Mouse (Mus musculus) intestine, embryonic 14.5 days (tissue): ENCODE results near the gene H2-DMb1. TPM values are rescaled to one million over a fixed set of nuclear protein-coding genes. Genes with fewer than 3 reads are reported as not detected.
A peak's percentile ranks its signal among the peaks of the same experiment; 100 is the strongest.

Experiments used
- ATAC-seq: fragments of 200-750 bp; cut with Nextera tagmentation; replicated peaks from 2 replicates; pipeline ENCODE4 v1.8.0; 2017; ENCODE audit warnings: low read depth, moderate number of reproducible peaks, moderate TSS enrichment, moderate library complexity; ENCODE audit not compliant: low FRiP score, low TSS enrichment
- DNase-seq: peaks from one replicate; pipeline ENCODE4 v3.0.0-alpha.2; 2018; ENCODE audit warnings: low spot score
- H3K27ac ChIP-seq: fragments of 300-500 bp; sonication (generic); 2 replicates; pipeline ENCODE4 v1.5.1; 2014; ENCODE audit warnings: low read depth, mild to moderate bottlenecking, control low read depth
- H3K27me3 ChIP-seq: fragments of 300-500 bp; sonication (generic); replicated peaks from 2 replicates; pipeline ENCODE4 v1.6.1; 2014; ENCODE audit warnings: low read length, control low read depth; ENCODE audit not compliant: control insufficient read depth, insufficient read depth
- H3K36me3 ChIP-seq: fragments of 300-500 bp; sonication (generic); 2 replicates; pipeline ENCODE4 v1.6.1; 2014; ENCODE audit warnings: low read length, control low read depth; ENCODE audit not compliant: control insufficient read depth, insufficient read depth
- H3K4me1 ChIP-seq: fragments of 300-500 bp; sonication (generic); replicated peaks from 2 replicates; pipeline ENCODE4 v1.6.1; 2014; ENCODE audit warnings: low read length, control low read depth, mixed read lengths; ENCODE audit not compliant: control insufficient read depth, insufficient read depth
- H3K4me2 ChIP-seq: fragments of 300-500 bp; sonication (generic); 2 replicates; pipeline ENCODE4 v1.6.1; 2014; ENCODE audit warnings: low read length
- H3K4me3 ChIP-seq: fragments of 300-500 bp; sonication (generic); 2 replicates; pipeline ENCODE4 v1.5.1; 2014; ENCODE audit warnings: low read depth, low read length, control low read depth, mixed read lengths
- H3K9ac ChIP-seq: fragments of 300-500 bp; sonication (generic); 2 replicates; pipeline ENCODE4 v1.6.1; 2014; ENCODE audit warnings: mild to moderate bottlenecking, low read length
- H3K9me3 ChIP-seq: fragments of 300-500 bp; sonication (generic); 2 replicates; pipeline ENCODE4 v1.6.1; 2016; ENCODE audit warnings: low read length, control low read depth; ENCODE audit not compliant: control insufficient read depth
- WGBS: fragments of 180-500 bp; shearing (Covaris S2); extraction: QIAGEN DNeasy Blood & Tissue Kit; methylation state at CpG from one replicate; pipeline ENCODE4 v1.1.7; 2014; 5-methylcytosine and 5-hydroxymethylcytosine counted together
- polyA plus RNA-seq: library from polyadenylated mRNA; unstranded; fragments of >200 nt; fragmentation: Nextera tagmentation; extraction: Ambion mirVana; gene quantifications from 2 replicates; pipeline ENCODE4 v1.2.1, GENCODE M21; 2014

The H2-DMb1 gene
- polyA plus RNA-seq, 1 experiment from 2014 or later, result 1.7 TPM

DNA sequence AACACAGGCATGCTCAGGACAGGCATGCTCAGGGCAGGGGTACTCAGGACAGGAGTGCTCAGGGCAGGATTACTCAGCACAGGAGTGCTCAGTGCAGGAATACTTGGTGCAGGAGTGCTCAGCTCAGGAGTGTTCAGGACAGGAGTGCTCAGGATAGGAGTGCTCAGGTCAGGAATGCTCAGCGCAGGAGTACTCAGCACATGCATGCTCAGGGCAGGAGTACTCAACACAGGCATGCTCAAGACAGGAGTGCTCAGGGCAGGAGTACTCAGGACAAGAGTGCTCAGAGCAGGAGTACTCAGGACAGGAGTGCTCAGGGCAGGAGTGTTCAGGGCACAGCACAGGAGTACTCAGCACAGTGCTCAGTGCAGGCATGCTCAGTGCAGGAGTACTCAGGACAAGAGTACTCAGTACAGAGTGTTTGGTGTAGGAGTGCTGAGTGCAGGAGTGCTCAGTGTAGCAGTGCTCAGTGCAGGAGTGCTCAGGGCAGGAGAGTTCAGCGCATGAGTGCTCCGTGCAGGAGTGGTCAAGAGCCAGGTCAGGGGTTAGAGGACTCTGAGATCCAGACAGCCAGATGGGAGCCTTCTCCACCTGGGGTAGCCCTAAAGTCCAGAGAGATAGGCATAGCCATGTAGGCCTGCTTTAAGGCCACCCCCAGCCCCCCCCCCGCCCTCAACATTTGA, 50.0 kb downstream of the H2-DMb1 start:
- no peak overlapping the region for H3K27ac ChIP-seq
- H3K4me3 ChIP-seq, result no peak overlapping the region
- peaks cover 5% of the 10 kb centered on the region; the same call in 1 of the 2 replicates for H3K4me1 ChIP-seq
- H3K4me2 ChIP-seq, result no peak overlapping the region
- no peaks in the 10 kb centered on the region for H3K36me3 ChIP-seq
- peaks cover 44% of the 10 kb centered on the region for H3K27me3 ChIP-seq
- DNase-seq, result no peak
- peak; percentile 30; the same call in 1 of the 2 replicates for ATAC-seq
- H3K9me3 ChIP-seq, result no peaks in the 10 kb centered on the region
- H3K9ac ChIP-seq, result no peak overlapping the region
- 82% methylated on average over 4 of the region's 4 CpGs for WGBS

DNA sequence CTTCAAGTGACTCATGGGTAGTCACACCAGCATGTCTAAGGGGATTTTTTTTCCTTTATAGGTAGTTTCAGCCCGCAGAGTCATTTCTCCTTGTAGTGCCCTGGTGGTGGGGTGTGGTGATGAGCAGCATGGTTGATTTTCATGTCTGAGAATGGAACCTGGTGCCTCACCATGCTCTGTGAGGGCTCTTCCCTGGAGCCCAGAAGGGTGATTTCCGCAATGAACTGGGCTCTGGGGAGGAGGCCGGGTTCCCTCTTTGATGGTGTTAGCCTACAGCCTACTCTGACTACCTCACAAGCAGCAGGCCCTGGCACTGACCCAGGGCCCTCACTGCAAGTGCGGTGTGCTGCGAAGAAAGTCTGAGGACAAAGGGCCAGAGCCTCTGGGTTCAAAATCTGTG, 50.6 kb downstream of the H2-DMb1 start, which contains the start of gene Tap2:
Gene Tap2, plus strand, starts transcription at position 84 of the 400 bp plus-strand sequence.
- peak within 1 kb of the TSS; percentile 58 for H3K9ac ChIP-seq
- peak within 1 kb of the TSS; percentile 59 for H3K4me3 ChIP-seq
- H3K4me2 ChIP-seq, result peak within 1 kb of the TSS; percentile 91
- H3K4me1 ChIP-seq, result peaks cover 5% of the 10 kb centered on the region; the same call in 1 of the 2 replicates
- no peaks in the 10 kb centered on the region for H3K36me3 ChIP-seq
- DNase-seq (no peak), ATAC-seq (no peak)
- WGBS, result 74% methylated on average over 5 of the region's 5 CpGs
- H3K9me3 ChIP-seq, result no peaks in the 10 kb centered on the region
- peaks cover 41% of the 10 kb centered on the region for H3K27me3 ChIP-seq
- no peak within 1 kb of the TSS for H3K27ac ChIP-seq

DNA sequence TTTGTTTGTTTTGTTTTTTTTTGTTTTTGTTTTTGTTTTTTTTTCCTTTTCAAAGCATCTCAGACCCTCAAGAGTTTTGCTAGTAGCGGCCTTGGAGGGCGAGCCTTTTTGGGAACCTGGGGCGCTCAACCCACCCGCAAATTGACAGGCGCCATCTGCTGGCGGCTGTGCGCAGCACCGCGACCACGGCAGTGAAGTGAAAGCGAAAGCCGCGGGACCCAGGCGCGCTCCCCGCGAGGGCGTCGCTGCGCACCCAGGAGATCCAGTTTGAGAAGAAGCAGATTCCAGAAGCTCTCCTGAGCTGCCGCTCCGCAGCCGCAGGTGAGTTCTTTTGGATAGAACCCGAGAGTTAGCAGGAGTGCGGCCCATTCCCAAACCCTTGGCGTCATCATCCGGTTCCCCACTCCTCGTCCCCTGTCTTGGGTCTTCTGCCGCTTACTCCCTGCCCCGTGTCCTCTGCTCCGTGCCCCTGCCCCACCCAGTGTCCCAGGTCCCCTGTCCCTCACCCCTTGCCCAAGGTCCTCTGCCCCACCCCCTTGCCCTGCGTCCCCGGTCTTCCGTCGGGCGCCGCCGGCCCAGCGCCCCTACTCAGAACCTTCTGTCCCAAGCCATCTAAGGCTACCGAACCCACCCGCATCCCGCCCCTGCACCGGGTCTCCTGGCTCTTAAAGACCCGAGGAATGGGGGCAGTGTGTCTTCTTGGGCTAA, 51.6 kb downstream of the H2-DMb1 start:
- H3K36me3 ChIP-seq, result no peaks in the 10 kb centered on the region
- DNase-seq (peak; percentile 96), ATAC-seq (peak; percentile 68; the same call in 1 of the 2 replicates)
- no peaks in the 10 kb centered on the region for H3K9me3 ChIP-seq
- H3K9ac ChIP-seq, result peak overlapping the region; percentile 58
- H3K27me3 ChIP-seq, result peaks cover 32% of the 10 kb centered on the region
- H3K4me3 ChIP-seq, result peak overlapping the region; percentile 59
- peak overlapping the region; percentile 91 for H3K4me2 ChIP-seq
- H3K4me1 ChIP-seq, result peaks cover 5% of the 10 kb centered on the region; the same call in 1 of the 2 replicates
- H3K27ac ChIP-seq, result no peak overlapping the region
- WGBS, result under 1% methylated on average over 44 of the region's 44 CpGs

DNA sequence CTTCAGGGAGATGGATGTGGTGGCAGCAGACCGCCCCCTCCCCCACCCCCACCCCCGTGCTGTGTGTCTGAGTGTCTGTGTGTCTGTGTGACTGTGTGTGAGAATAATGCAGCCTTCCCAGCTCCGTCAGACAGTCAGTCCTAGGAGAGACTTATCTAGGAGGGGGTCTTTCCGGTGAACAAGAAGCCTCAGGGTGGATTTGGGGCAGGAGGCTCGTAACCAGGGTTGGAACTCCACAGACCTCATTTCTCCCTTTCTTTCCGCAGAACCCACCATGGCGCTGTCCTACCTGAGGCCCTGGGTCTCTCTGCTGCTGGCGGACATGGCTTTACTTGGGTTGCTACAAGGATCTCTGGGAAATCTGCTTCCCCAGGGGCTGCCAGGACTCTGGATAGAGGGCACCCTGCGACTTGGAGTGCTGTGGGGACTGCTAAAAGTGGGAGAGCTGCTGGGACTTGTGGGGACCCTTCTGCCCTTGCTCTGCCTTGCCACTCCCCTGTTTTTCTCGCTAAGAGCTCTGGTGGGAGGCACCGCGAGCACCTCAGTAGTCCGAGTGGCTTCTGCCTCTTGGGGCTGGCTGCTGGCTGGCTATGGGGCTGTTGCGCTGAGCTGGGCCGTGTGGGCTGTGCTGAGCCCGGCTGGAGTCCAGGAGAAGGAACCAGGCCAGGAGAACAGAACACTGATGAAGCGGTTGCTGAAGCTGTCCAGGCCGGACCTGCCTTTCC, 52.3 kb downstream of the H2-DMb1 start:
- Histone ChIP-seq H3K36me3 (no peaks in the 10 kb centered on the region), H3K4me1 (peaks cover 5% of the 10 kb centered on the region; the same call in 1 of the 2 replicates), H3K4me2 (peak overlapping the region; percentile 91), H3K4me3 (peak overlapping the region; percentile 59), H3K27me3 (peaks cover 32% of the 10 kb centered on the region), H3K9me3 (0 out of 2 replicates have a peak, but pooled peaks cover 3% of the 10 kb centered on the region), H3K9ac (peak overlapping the region; percentile 58), H3K27ac (no peak overlapping the region)
- ATAC-seq, result no peak
- 13% methylated on average over 18 of the region's 18 CpGs for WGBS
- DNase-seq, result no peak

DNA sequence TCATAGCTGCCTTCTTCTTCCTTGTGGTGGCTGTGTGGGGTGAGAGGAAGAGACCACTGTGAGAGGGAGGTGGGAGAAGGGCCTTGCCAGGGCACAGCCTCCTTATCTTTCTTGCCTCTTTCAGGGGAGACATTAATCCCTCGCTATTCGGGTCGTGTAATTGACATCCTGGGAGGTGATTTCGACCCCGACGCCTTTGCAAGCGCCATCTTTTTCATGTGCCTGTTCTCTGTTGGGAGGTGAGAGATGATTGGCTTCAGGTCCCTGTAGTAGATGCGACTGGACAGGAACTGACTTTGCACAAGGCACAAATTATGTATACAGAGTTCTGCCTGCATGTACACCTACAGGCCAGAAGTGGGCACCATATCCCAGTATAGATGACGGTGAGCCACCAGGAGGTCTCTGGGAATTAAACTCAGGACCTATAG, 52.9 kb downstream of the H2-DMb1 start:
- H3K9ac ChIP-seq, result no peak overlapping the region
- WGBS, result 14% methylated on average over 9 of the region's 9 CpGs
- peaks cover 32% of the 10 kb centered on the region for H3K27me3 ChIP-seq
- 0 out of 2 replicates have a peak, but pooled peaks cover 3% of the 10 kb centered on the region for H3K9me3 ChIP-seq
- ATAC-seq (no peak), DNase-seq (no peak)
- H3K4me1 ChIP-seq, result peaks cover 5% of the 10 kb centered on the region; the same call in 1 of the 2 replicates
- no peaks in the 10 kb centered on the region for H3K36me3 ChIP-seq
- no peak overlapping the region for H3K4me2 ChIP-seq
- H3K4me3 ChIP-seq, result no peak overlapping the region
- no peak overlapping the region for H3K27ac ChIP-seq

DNA sequence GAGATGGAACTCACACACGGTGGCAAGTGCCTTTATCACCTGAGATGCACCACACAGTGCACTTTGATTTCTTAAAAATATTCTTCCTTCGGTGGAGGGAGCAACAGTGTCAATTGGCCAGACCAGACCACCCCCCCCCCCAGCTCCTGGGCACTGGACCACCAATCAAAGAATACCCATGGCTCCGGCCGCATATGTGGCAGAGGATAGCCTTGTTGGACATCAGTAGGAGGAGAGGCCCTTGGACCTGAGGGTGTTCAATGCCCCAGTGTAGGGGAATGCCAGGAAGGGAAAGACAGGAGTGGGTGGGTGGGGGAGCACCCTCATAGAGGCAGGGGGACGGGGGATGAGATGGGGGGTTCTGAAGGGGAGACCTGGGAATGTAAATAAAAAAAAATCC, 53.9 kb downstream of the H2-DMb1 start:
- DNase-seq, result no peak
- no peak overlapping the region for H3K4me3 ChIP-seq
- no peak overlapping the region for H3K27ac ChIP-seq
- H3K27me3 ChIP-seq, result peaks cover 37% of the 10 kb centered on the region
- no peak overlapping the region for H3K4me2 ChIP-seq
- H3K9ac ChIP-seq, result no peak overlapping the region
- H3K9me3 ChIP-seq, result 0 out of 2 replicates have a peak, but pooled peaks cover 3% of the 10 kb centered on the region
- peaks cover 5% of the 10 kb centered on the region; the same call in 1 of the 2 replicates for H3K4me1 ChIP-seq
- H3K36me3 ChIP-seq, result no peaks in the 10 kb centered on the region
- ATAC-seq, result no peak
- WGBS, result 84% methylated on average over 5 of the region's 5 CpGs

DNA sequence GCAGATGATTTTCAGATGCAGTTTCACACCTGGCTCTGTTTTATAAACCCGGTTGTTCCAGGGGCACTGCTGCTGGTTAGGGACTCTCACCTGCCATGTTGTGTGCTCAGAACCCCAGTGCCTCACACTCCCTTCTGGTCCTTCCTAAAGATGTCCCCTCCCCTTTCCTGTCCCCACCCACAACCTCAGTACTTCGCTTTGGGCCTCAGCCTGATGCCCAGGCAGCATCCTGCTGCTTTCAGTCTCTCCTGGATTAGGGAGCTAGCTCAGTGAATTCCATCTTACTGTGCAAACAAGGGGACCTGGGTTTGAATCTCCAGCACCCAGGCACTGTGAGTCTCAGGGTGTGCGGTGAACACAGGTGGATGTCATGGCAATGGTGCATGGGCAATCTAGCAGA, 54.6 kb downstream of the H2-DMb1 start:
- WGBS, result 64% methylated on average over 3 of the region's 3 CpGs
- no peak for ATAC-seq
- no peak for DNase-seq
- no peak overlapping the region for H3K4me2 ChIP-seq
- peaks cover 45% of the 10 kb centered on the region for H3K27me3 ChIP-seq
- 0 out of 2 replicates have a peak, but pooled peaks cover 3% of the 10 kb centered on the region for H3K9me3 ChIP-seq
- H3K36me3 ChIP-seq, result no peaks in the 10 kb centered on the region
- no peak overlapping the region for H3K27ac ChIP-seq
- H3K9ac ChIP-seq, result no peak overlapping the region
- H3K4me1 ChIP-seq, result peaks cover 5% of the 10 kb centered on the region; the same call in 1 of the 2 replicates
- H3K4me3 ChIP-seq, result no peak overlapping the region

DNA sequence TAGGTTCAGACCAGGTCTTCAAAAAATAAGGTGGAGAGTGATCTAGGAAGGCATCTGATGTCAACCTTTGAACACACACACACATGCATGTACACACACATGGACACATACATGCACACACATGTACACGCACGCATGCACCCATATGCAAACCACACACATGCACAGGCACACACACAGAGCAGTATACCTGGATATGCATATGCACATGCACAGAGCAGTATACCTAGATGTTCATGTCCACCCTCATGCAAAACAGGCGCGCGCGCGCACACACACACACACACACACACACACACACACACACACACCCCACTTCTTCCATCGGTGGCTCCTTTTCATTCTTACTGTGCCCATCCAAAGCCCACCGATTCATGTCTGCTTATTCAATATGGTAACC, 55.0 kb downstream of the H2-DMb1 start:
- 96% methylated on average over 9 of the region's 9 CpGs for WGBS
- H3K4me3 ChIP-seq, result no peak overlapping the region
- H3K9me3 ChIP-seq, result 0 out of 2 replicates have a peak, but pooled peaks cover 3% of the 10 kb centered on the region
- H3K36me3 ChIP-seq, result no peaks in the 10 kb centered on the region
- no peak overlapping the region for H3K4me2 ChIP-seq
- no peak overlapping the region for H3K9ac ChIP-seq
- H3K4me1 ChIP-seq, result peaks cover 5% of the 10 kb centered on the region; the same call in 1 of the 2 replicates
- DNase-seq (no peak), ATAC-seq (no peak)
- H3K27me3 ChIP-seq, result peaks cover 49% of the 10 kb centered on the region
- H3K27ac ChIP-seq, result no peak overlapping the region
